Mouse (Mus musculus) stomach, postnatal 0 days (tissue): Measurements from ENCODE around the gene Ggta1.

Experiments used
- CTCF ChIP-seq: IDR thresholded peaks from 2 replicates; pipeline ENCODE4 v1.5.1; 2016; ENCODE audit warnings: antibody characterized with exemption, low read depth, mild to moderate bottlenecking, moderate library complexity
- EP300 ChIP-seq: optimal IDR thresholded peaks from 2 replicates; pipeline ENCODE3; 2016; ENCODE audit warnings: antibody characterized with exemption

- TF ChIP-seq CTCF (no peak), EP300 (no peak)
Measured at GRCm38 (mm10) chr2:35400739-35401138, 62.3 kb downstream of the Ggta1 start.
